Mouse (Mus musculus) limb, embryonic 11.5 days (tissue): Measurements from ENCODE around the gene Acoxl. TPM values are rescaled to one million over a fixed set of nuclear protein-coding genes. Genes with fewer than 3 reads are reported as not detected.

Experiments used
- ATAC-seq: fragments of 200-750 bp; cut with Nextera tagmentation; 2 replicates; pipeline ENCODE4 v1.8.0; 2017; ENCODE audit warnings: low read depth; ENCODE audit not compliant: insufficient number of reproducible peaks, low FRiP score, low TSS enrichment
- DNase-seq: peaks from one replicate; pipeline ENCODE4 v3.0.0-alpha.2; 2015; ENCODE audit warnings: low spot score
- H3K27ac ChIP-seq: fragments of 300-500 bp; sonication (generic); replicated peaks from 2 replicates; pipeline ENCODE4 v1.5.1; 2014; ENCODE audit warnings: low read depth, mild to moderate bottlenecking, low read length
- H3K27me3 ChIP-seq: fragments of 300-500 bp; sonication (generic); 2 replicates; pipeline ENCODE4 v1.6.1; 2014; ENCODE audit warnings: mild to moderate bottlenecking, low read length, mixed read lengths; ENCODE audit not compliant: control insufficient read depth, insufficient read depth
- H3K36me3 ChIP-seq: fragments of 300-500 bp; sonication (generic); 2 replicates; pipeline ENCODE4 v1.6.1; 2014; ENCODE audit warnings: mild to moderate bottlenecking, low read length, moderate library complexity, mixed read lengths; ENCODE audit not compliant: control insufficient read depth, insufficient read depth
- H3K4me1 ChIP-seq: fragments of 300-500 bp; sonication (generic); 2 replicates; pipeline ENCODE4 v1.6.1; 2014; ENCODE audit warnings: low read length, mixed read lengths; ENCODE audit not compliant: control insufficient read depth, insufficient read depth
- H3K4me2 ChIP-seq: fragments of 300-500 bp; sonication (generic); 2 replicates; pipeline ENCODE4 v1.6.1; 2014; ENCODE audit warnings: low read depth, mild to moderate bottlenecking, moderate library complexity; ENCODE audit not compliant: severe bottlenecking
- H3K4me3 ChIP-seq: fragments of 300-500 bp; sonication (generic); 2 replicates; pipeline ENCODE4 v1.5.1; 2014; ENCODE audit warnings: low read depth, low read length
- H3K9ac ChIP-seq: fragments of 300-500 bp; sonication (generic); 2 replicates; pipeline ENCODE4 v1.6.1; 2014; ENCODE audit warnings: mild to moderate bottlenecking, low read length
- H3K9me3 ChIP-seq: fragments of 300-500 bp; sonication (generic); 2 replicates; pipeline ENCODE4 v1.6.1; 2016; ENCODE audit warnings: low read length; ENCODE audit not compliant: control insufficient read depth
- WGBS: fragments of 180-500 bp; shearing (Covaris S2); extraction: QIAGEN DNeasy Blood & Tissue Kit; methylation state at CpG from one replicate; pipeline ENCODE4 v1.1.7; 2014; 5-methylcytosine and 5-hydroxymethylcytosine counted together
- polyA plus RNA-seq: library from polyadenylated mRNA; unstranded; fragments of >200 nt; fragmentation: Nextera tagmentation; extraction: Ambion mirVana; gene quantifications from 2 replicates; pipeline ENCODE4 v1.2.1, GENCODE M21; 2014

Gene Acoxl
- polyA plus RNA-seq, 1 experiment from 2014 or later: 0.31 TPM

DNA sequence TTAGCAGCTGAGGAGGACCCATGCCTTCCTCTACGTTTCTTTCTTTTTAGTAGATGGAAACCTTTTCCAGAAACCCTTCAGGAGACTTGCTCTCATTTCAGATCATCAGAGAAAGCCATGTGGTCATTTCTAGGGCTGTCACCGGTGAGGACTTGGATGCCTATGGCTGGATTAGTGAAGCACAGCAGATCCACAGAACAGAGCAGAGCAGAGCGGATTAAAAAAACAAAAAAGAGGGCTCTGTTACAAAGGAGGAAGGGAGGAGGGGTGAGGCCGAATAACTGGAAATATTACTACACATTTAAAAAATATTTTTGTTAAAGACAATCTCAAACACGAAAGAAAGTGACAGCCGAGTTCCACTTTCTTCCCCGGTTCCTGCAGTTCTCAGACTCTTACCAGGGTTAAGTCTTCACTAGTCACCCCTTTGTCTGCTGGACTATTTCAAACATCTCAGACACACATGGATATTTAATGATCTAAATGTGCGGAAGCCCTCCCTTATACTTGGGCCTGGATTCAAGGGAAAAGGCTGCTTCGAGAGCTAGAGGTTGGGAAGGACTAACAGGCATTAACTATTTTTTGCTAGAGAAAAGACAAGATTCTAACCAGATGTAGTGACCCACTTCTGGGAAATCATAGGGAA lies 88.1 kb downstream of the Acoxl start:
- no peak for ATAC-seq
- Histone ChIP-seq H3K27me3 (no peaks in the 10 kb centered on the region), H3K4me2 (no peak overlapping the region), H3K4me1 (peaks cover 21% of the 10 kb centered on the region), H3K27ac (no peak overlapping the region), H3K9ac (no peak overlapping the region), H3K4me3 (no peak overlapping the region), H3K9me3 (no peaks in the 10 kb centered on the region), H3K36me3 (no peaks in the 10 kb centered on the region)
- WGBS: 84% methylated on average over 9 of the region's 9 CpGs
- DNase-seq: no peak

GRCm38 (mm10) chr2:127927452-127928273 lies 89.0 kb downstream of the Acoxl start:
- H3K9ac ChIP-seq: no peak overlapping the region
- peaks cover 15% of the 10 kb centered on the region; the same call in 1 of the 2 replicates for H3K4me1 ChIP-seq
- 31% methylated on average over 15 of the region's 15 CpGs for WGBS
- no peaks in the 10 kb centered on the region for H3K27me3 ChIP-seq
- H3K27ac ChIP-seq: no peak overlapping the region
- DNase-seq: peak; percentile 57
- peak; percentile 77 for ATAC-seq
- no peak overlapping the region for H3K4me3 ChIP-seq
- H3K4me2 ChIP-seq: no peak overlapping the region
- no peaks in the 10 kb centered on the region for H3K36me3 ChIP-seq
- no peaks in the 10 kb centered on the region for H3K9me3 ChIP-seq

GRCm38 (mm10) chr2:127928279-127928678 lies 89.6 kb downstream of the Acoxl start:
- Histone ChIP-seq H3K27ac (no peak overlapping the region), H3K9me3 (no peaks in the 10 kb centered on the region), H3K9ac (no peak overlapping the region), H3K4me3 (no peak overlapping the region), H3K4me2 (no peak overlapping the region), H3K27me3 (no peaks in the 10 kb centered on the region), H3K4me1 (peaks cover 15% of the 10 kb centered on the region; the same call in 1 of the 2 replicates), H3K36me3 (no peaks in the 10 kb centered on the region)
- no peak for ATAC-seq
- 46% methylated on average over 5 of the region's 5 CpGs for WGBS
- no peak for DNase-seq

GRCm38 (mm10) chr2:127928871-127929270 lies 90.2 kb downstream of the Acoxl start:
- H3K36me3 ChIP-seq: no peaks in the 10 kb centered on the region
- no peak overlapping the region for H3K27ac ChIP-seq
- H3K4me3 ChIP-seq: no peak overlapping the region
- H3K9ac ChIP-seq: no peak overlapping the region
- no peaks in the 10 kb centered on the region for H3K9me3 ChIP-seq
- ATAC-seq (no peak), DNase-seq (no peak)
- peaks cover 15% of the 10 kb centered on the region; the same call in 1 of the 2 replicates for H3K4me1 ChIP-seq
- H3K27me3 ChIP-seq: no peaks in the 10 kb centered on the region
- H3K4me2 ChIP-seq: no peak overlapping the region
- 44% methylated on average over 4 of the region's 4 CpGs for WGBS

- Histone ChIP-seq H3K36me3 (no peaks in the 10 kb centered on the region), H3K4me2 (no peak overlapping the region), H3K4me1 (peaks cover 15% of the 10 kb centered on the region; the same call in 1 of the 2 replicates), H3K9ac (no peak overlapping the region), H3K9me3 (no peaks in the 10 kb centered on the region), H3K27me3 (no peaks in the 10 kb centered on the region), H3K4me3 (no peak overlapping the region), H3K27ac (no peak overlapping the region)
- ATAC-seq (no peak), DNase-seq (no peak)
- 60% methylated on average over 6 of the region's 6 CpGs for WGBS
These were observed 91.5 kb downstream of the Acoxl start for GRCm38 (mm10) chr2:127929939-127930715.

DNA sequence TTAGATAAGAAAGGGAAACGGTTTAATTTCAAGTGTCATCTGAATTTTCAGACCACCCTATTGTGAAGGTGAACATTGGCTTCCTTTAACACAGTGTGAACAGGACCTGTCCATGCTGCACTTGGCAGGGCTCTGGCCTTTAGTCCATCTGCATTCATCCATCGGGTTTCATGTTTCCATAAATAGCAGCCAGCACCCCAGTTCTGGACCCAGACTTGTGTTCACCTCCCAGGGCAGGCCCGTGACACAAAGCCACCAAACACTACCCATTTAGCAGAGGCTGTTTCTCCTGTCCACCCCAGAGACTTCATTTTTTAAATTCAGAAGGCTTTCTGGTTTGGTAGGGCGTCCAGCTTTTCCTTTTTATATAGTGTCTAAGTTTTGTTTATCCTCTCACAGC lies 92.9 kb downstream of the Acoxl start:
- peaks cover 15% of the 10 kb centered on the region; the same call in 1 of the 2 replicates for H3K4me1 ChIP-seq
- no peaks in the 10 kb centered on the region for H3K27me3 ChIP-seq
- DNase-seq (no peak), ATAC-seq (no peak)
- H3K9me3 ChIP-seq: no peaks in the 10 kb centered on the region
- WGBS: 85% methylated on average over 4 of the region's 4 CpGs
- H3K9ac ChIP-seq: no peak overlapping the region
- no peak overlapping the region for H3K4me3 ChIP-seq
- H3K4me2 ChIP-seq: no peak overlapping the region
- H3K27ac ChIP-seq: no peak overlapping the region
- no peaks in the 10 kb centered on the region for H3K36me3 ChIP-seq

GRCm38 (mm10) chr2:127933531-127933931 lies 94.9 kb downstream of the Acoxl start:
- no peak overlapping the region for H3K4me3 ChIP-seq
- no peaks in the 10 kb centered on the region for H3K9me3 ChIP-seq
- no peaks in the 10 kb centered on the region for H3K36me3 ChIP-seq
- 0 out of 2 replicates have a peak, but pooled peaks cover 2% of the 10 kb centered on the region for H3K4me1 ChIP-seq
- no peak overlapping the region for H3K27ac ChIP-seq
- ATAC-seq (no peak), DNase-seq (no peak)
- H3K27me3 ChIP-seq: no peaks in the 10 kb centered on the region
- WGBS: 91% methylated on average over 3 of the region's 3 CpGs
- no peak overlapping the region for H3K9ac ChIP-seq
- H3K4me2 ChIP-seq: no peak overlapping the region

DNA sequence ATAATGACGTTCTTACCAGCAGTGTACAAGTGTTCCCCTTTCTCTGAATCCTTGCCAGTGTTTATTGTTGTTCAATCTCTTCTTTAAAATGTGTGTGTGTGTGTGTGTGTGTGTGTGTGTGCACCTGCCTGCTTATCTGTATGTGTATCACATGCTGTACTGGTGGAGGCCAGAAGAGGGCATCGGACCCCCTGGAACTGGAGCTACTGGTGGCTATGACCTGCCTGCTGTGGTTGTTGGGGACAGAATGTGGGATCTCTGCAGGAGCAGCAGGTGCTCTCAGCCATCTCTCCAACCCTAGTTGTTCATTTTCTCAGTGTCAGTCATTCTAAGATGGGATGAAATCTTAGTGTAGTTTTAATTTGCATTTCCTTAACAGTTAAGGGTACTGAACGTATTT lies 98.4 kb downstream of the Acoxl start:
- Histone ChIP-seq H3K4me1 (no peaks in the 10 kb centered on the region), H3K9me3 (no peaks in the 10 kb centered on the region), H3K36me3 (no peaks in the 10 kb centered on the region), H3K9ac (no peak overlapping the region), H3K27ac (no peak overlapping the region), H3K4me3 (no peak overlapping the region), H3K4me2 (no peak overlapping the region), H3K27me3 (no peaks in the 10 kb centered on the region)
- DNase-seq (no peak), ATAC-seq (no peak)
- 84% methylated on average over 3 of the region's 3 CpGs for WGBS
